Mouse (Mus musculus) lung, postnatal 0 days (tissue): ENCODE results near the gene Aff1.

Source experiments
- CTCF ChIP-seq: IDR thresholded peaks from 2 replicates; pipeline ENCODE4 v1.5.1; 2016; ENCODE audit warnings: antibody characterized with exemption, mild to moderate bottlenecking
- EP300 ChIP-seq: IDR thresholded peaks from 2 replicates; pipeline ENCODE4 v1.6.1; 2016; ENCODE audit warnings: antibody characterized with exemption, mild to moderate bottlenecking, control low read depth

- TF ChIP-seq CTCF = no peak
- no peak for TF ChIP-seq EP300
Measured at GRCm38 (mm10) chr5:103752665-103753510, 60.7 kb downstream of the Aff1 start.
